Mouse (Mus musculus) layer of hippocampus, adult 9-11 months (tissue): ENCODE data around the gene Tcf19.
A peak's percentile ranks its signal among the peaks of the same experiment; 100 is the strongest.

Experiments
- DNase-seq: peaks from one replicate; pipeline ENCODE4 v3.0.0; 2022

The Tcf19 gene

DNA sequence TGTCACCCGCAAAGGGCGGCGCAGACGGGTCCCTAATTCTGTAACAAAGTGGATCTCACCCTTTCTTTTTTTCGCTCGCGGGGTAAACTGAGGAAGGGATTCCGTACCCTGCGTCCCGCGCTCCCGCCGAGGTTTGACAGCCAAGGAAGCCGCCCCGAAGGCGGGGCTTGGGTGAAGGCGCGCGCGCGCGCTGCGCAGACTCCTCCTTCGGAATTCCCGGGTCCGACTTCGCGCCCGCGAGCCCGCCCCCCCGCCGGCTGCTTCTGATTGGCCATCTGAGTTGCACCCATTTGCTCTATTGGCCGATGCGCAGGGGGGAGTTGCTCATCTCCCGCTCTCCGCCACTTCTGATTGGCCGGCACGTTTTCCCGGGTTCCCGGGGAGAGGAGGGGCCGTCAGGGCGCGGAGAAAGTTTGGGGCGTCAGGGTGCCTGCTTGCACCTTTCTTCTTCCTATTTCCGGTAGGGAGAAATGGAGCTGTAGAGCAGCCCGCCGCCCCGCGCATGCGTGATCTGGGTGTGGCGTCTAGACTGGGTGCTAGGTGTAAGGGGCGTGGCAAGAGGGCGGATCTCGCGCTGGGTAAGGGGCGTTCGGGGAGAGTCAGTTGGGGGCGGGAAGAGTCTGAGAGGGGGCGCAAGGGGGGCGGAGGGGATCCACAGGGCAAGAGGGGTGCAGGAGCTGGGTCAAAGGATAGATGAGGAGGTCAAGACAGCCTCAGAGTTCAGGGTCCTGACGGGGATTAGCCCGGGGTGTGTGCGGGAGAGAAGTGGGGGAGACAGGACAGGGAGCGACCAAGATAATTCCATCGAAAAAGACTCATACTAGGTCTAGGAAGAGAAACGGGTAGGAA is at the start of gene Tcf19, which contains the start of gene Cchcr1:
Tcf19 (minus strand) TSS at position 173 of the 849 bp plus-strand sequence.
Cchcr1 (plus strand) TSS at position 449 of the 849 bp plus-strand sequence.
- peak; percentile 96 for DNase-seq

GRCm38 (mm10) chr17:35558216-35558615 is 41.6 kb upstream of the Tcf19 start:
- no peak for DNase-seq

- no peak for DNase-seq
Observed at GRCm38 (mm10) chr17:35557351-35557750, 40.7 kb upstream of the Tcf19 start.

DNA sequence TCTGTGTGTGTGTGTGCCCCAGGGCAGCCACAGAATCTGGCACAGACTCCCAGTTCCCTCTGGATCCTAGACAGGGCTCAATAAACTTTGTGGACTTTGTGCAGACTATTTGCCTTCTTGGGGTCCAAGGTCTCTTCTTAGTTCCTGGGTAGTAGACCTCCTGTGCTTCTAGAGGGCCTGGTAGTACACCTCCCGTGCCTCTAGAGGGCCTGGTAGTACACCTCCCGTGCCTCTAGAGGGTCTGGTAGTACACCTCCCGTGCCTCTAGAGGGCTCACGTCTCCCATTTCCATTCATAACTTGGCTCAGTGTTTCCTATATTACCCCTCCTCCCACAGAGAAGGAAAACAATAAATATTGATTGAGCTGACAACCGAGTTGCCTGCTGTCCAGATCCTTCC is 40.2 kb upstream of the Tcf19 start:
- DNase-seq = no peak

- no peak for DNase-seq
Observed at GRCm38 (mm10) chr17:35556186-35556765, 39.7 kb upstream of the Tcf19 start.

DNA sequence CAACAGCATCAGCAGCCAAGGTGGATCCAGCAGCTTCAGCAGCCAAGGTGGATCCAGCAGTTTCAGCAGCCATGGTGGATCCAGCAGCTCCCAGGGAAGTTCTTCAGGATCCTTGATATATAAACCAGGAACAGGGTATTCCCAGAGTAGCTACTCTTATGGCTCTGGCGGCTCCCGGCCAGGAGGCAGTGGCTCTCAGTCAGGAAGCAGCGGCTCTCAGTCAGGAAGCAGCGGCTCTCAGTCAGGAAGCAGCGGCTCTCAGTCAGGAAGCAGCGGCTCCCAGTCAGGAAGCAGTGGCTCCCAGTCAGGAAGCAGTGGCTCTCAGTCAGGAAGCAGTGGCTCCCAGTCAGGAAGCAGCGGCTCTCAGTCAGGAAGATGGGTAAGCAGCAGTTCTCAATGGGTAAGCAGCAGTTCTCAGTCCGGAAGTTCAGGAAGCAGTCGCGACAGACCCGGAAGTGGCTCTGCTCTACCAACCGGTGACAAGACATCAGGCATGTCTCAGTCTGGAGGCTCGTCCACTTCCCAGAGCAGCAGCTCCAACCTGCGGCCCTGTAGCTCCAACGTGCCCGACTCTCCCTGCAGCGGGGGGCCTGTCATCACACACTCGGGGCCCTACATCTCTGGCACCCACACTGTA is 38.3 kb upstream of the Tcf19 start:
- no peak for DNase-seq

- DNase-seq = no peak
Observed at GRCm38 (mm10) chr17:35554321-35554720, 37.7 kb upstream of the Tcf19 start.

DNA sequence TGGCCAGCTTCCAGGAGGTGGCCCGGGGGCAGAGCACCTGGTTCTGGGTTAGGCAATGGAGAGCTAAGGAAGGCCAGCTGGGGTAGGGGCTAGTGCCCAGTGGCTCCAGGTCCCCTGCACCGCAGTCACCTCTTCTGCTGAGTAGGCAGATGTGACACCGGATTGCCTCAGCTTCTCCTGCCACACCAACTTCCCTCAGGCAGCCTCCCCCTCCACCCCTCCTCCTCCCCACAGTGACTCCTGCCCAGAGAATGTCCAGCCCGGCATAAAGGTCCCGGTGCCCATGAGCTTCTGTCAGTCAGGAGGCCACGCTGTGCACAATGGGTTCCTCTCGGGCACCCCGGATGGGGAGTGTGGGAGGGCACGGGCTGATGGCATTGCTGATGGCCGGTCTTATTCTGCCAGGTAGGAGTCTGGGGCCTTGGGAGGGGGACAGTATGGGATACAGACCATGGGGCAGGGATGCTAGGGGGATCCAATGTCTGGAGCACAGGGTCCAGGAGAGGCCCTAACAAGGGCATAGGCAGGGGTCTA is 35.3 kb upstream of the Tcf19 start, which contains the start of gene Cdsn:
Cdsn (plus strand) TSS at position 248 of the 534 bp plus-strand sequence.
- no peak for DNase-seq

DNA sequence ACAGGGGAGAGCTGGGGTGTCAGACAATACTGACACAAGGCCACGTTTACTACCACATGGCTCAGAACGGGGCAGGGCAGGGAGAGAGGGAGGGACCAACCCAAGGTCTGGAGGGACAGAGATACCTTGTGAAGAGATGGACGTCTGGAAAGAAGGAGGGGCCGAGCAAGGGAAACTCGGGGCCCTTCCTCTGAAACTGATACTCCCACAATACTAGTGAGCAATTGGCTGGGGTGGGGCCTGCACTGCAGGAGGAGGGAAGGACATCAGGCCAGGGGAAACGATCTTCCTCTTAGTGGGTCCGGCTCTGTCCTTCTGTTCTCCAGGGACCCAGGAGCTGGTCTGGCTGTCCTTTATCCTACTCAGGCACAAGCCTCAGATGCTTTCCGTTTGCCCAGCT is 34.2 kb upstream of the Tcf19 start:
- DNase-seq = no peak

- no peak for DNase-seq
Observed at GRCm38 (mm10) chr17:35550143-35550494, 33.5 kb upstream of the Tcf19 start.

- DNase-seq = peak; percentile 69
Observed at GRCm38 (mm10) chr17:35549437-35550142, 33.0 kb upstream of the Tcf19 start.

DNA sequence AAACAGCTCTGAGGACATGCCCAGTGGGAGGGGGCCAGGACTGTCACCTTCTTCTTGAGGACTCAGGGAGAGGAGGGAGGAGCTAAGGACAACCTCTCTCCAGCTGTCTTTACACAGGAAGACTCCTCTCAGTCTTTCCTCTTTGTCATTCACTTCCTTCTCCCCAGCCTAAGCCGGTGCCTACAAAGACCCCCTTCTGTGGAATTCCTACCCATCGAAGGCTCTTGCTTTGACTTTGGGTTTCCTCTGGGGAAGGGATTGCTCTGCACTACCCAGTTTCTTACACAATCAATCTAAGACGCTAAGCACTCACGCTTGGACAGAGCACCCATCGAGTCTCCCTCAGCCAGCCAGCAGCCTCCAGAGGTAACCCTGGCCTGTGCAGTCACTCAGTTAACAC is 32.0 kb upstream of the Tcf19 start:
- DNase-seq = no peak

DNA sequence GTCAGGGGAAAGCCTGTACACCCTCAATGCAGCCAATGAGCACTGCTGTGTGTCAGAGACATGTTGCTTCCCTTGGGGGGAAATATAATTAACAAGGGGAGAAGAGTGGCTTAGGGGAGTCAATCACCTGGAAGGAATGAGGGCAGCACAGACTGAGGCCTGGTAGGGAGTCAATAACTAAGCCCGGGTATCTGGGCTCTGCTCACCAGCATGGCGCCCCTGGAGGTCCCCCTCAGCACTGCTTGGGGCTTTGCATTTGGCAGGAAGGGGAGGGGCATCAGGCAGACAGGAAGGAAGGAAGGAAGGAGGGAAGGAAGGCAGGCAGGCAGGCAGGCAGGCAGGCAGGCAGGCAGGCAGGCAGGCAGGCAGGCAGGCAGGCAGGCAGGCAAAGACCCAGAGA is 30.8 kb upstream of the Tcf19 start:
- DNase-seq = no peak

DNA sequence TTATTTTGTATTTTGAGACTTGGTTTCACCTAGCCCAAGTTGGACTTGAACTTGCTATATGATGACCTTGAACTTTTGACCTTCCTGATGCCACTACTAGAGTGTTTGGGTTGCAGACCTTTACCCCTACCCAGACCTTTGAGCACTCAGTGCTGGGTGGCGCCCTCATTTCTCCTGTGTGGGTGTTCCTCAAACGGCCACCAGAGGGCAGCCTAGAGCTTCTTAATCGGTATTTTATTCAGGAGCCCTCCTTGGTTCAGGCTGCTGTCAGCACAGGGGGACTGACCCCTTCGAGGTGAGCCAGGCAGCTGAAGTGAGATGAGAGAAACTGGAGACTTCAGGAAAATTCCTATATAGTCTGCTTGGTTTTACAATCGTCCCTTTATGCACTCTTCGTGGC is 28.1 kb upstream of the Tcf19 start:
- DNase-seq = no peak

GRCm38 (mm10) chr17:35544001-35544400 is 27.4 kb upstream of the Tcf19 start:
- no peak for DNase-seq

- no peak for DNase-seq
Observed at GRCm38 (mm10) chr17:35543412-35543861, 26.8 kb upstream of the Tcf19 start.

DNA sequence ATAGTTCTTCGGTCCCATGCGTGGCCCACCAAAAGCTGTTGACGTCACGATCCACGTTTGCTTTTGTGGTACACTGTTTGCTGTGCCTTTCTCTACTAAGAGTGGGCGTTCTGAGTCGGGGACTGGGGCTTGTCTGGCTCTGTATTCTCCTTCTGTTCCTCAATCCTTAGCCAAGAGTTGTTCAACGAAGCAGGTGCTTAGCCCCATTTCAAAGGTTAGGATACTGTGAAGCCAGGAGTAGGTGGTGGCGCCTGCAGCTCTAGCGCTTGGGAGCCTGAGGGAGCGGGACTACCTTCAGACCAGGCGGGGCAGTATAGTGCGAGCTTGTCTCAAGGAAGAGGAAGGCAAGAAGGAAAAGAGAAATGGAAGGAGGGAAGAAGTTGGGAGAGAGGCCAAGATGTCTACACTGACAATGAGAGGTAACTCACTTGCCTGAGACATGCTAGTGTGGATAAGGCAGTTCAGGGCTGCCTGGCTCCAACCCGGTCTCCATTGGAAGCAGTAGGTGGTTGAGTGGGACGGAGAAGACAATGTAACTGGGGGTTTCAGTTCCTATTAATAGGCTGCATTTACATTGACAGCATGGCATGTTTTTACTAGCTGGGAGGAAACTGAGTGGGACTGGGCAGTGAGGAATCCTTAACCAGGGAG is 26.3 kb upstream of the Tcf19 start:
- peak; percentile 23 for DNase-seq

DNA sequence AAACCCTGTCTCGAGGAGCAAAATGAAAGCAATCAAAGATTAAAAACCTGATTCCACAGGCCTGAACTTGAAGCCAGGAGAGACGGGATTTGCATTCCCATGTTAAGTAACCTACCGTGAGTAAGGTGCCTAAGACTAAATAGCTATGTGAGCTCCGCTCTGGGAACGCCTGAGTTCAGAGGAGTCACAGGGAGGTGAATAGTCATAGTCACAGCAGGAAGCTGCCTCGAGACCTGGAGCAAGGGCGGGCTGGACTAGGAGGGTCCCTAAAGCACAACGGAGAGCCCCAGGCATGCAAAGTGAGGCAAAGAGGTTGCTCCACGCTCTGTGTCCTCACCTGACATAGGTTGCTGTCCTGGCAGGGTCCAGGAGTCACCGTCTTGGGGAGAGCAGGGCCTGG is 22.9 kb upstream of the Tcf19 start:
- no peak for DNase-seq

- no peak for DNase-seq
Observed at GRCm38 (mm10) chr17:35538476-35538875, 21.9 kb upstream of the Tcf19 start.

GRCm38 (mm10) chr17:35537421-35537820 is 20.8 kb upstream of the Tcf19 start:
- DNase-seq = no peak

GRCm38 (mm10) chr17:35534343-35534742 is 17.7 kb upstream of the Tcf19 start:
- DNase-seq = peak; percentile 63

- DNase-seq = no peak
Observed at GRCm38 (mm10) chr17:35532901-35533300, 16.3 kb upstream of the Tcf19 start, which contains the start of gene Psors1c2. TSS of gene Psors1c2 (plus strand) at chr17:35533201.
